Comparison of ENCODE assay signal across 11 mouse cellular contexts in the genomic region with DNA sequence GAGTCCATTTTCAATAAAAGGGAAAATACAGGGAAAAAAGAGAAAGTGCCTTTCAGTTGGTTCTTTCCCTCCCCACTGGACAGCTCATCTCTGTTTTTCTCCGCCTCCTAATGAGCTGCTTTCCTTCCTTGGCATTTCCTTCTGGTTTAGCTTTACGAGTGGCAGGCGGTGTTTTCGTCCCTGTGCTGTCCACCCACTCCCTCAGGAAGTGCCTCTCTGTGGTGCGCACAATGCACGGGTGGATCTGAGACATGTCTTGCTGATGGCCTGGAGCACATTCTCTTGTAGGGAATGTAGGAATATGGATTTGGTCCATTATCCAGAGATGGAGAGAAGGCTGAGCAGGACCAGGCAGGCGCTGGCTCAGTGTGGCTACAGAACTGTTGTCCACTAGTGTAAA. TPM values are rescaled to one million over a fixed set of nuclear protein-coding genes. Genes with fewer than 3 reads are reported as not detected.
A peak's percentile ranks its signal among the peaks of the same experiment; 100 is the strongest.
DNase-seq lines count a peak whose midpoint lies in the region; ATAC-seq lines count a peak whose summit lies in the region.
"Had no signal": no experiment of that assay in that cellular context is flagged by ENCODE, and none has a peak within 500 bp of the region (broad histone marks: within the 10 kb centered on the region; RNA-seq: fewer than 3 reads in every experiment).

No protein-coding gene starts in this region.

- H3K27me3 ChIP-seq in megakaryocyte, embryonic 14.5 days (replicated peaks): no peaks in the 10 kb centered on the region

- DNase-seq in kidney, postnatal 14 days: peak; percentile 34
- DNase-seq in kidney, adult 11 months: no peak
- DNase-seq in layer of hippocampus, postnatal 36 days: peak; percentile 19 to 24
- DNase-seq in embryo, embryonic 11 days: no peak
- DNase-seq in adrenal gland, adult 2 months: no peak
- DNase-seq: cerebellum, adult 2 months; forebrain, postnatal 0 days; thymus, postnatal 4 days had no signal

- H3K9me3 ChIP-seq in megakaryocyte, embryonic 14.5 days: no peaks in the 10 kb centered on the region

- peaks cover 49% of the 10 kb centered on the region for H3K4me1 ChIP-seq in megakaryocyte, embryonic 14.5 days

- no peak for ATAC-seq in megakaryocyte, adult 5-6 weeks (ENCODE audit: poor library complexity, severe bottlenecking)
- ATAC-seq: forebrain, postnatal 0 days; hindbrain, embryonic 16.5 days had no signal

- H3K36me3 ChIP-seq in megakaryocyte, embryonic 14.5 days (replicated peaks; ENCODE audit: low read length): no peaks in the 10 kb centered on the region

- peak overlapping the region; percentile 87 for H3K4me3 ChIP-seq in megakaryocyte, embryonic 14.5 days (replicated peaks)

RNA-seq across cellular contexts. Expression of a gene that starts 47.0 kb away (rescaled TPM):
- polyA plus RNA-seq in megakaryocyte, embryonic 14.5 days (2012; ENCODE audit: insufficient read depth, low replicate concordance): 2.1 TPM in 1 of 2 replicates, not detected in the other
- total RNA-seq in megakaryocyte, adult 5-6 weeks (2015): 41.2 and 47.1 TPM in 2 replicates
- 28.6 and 54.7 TPM in 2 replicates for total RNA-seq in megakaryocyte, adult 5-6 weeks (2017)
- total RNA-seq in layer of hippocampus, postnatal 36 days (2021): 10 to 100 TPM; 62.6 to 77.3 TPM
- 100 to 1,000 TPM; 103 to 124 TPM for total RNA-seq in adrenal gland, adult 2 months (2021)
- polyA plus RNA-seq in adrenal gland, adult 2 months (2012; rRNA removed): 11.8 and 12.4 TPM in 2 replicates

RNA-seq across cellular contexts. Expression of a gene that starts 47.1 kb away (rescaled TPM):
- 0.49 and 2.7 TPM in 2 replicates for polyA plus RNA-seq in megakaryocyte, embryonic 14.5 days (2012; ENCODE audit: insufficient read depth, low replicate concordance)
- 66.8 and 78.9 TPM in 2 replicates for total RNA-seq in megakaryocyte, adult 5-6 weeks (2015)
- 79.7 and 96.9 TPM in 2 replicates for total RNA-seq in megakaryocyte, adult 5-6 weeks (2017)
- total RNA-seq in layer of hippocampus, postnatal 36 days (2021): 10 to 100 TPM; 76.3 to 78.0 TPM
- 100 to 1,000 TPM; 106 to 109 TPM for total RNA-seq in adrenal gland, adult 2 months (2021)
- polyA plus RNA-seq in adrenal gland, adult 2 months (2012; rRNA removed): 9.0 and 10.3 TPM in 2 replicates

Comparison
In these comparisons a context has a peak if more than half of its experiments do, and no peak if none do; other contexts are left out.
1. DNase-seq: peak in kidney, postnatal 14 days (single experiment) and layer of hippocampus, postnatal 36 days (2 of 2); none in kidney, adult 11 months (single experiment), embryo, embryonic 11 days (single experiment) and adrenal gland, adult 2 months (single experiment).